Mouse (Mus musculus) forebrain, embryonic 11.5 days (tissue): ENCODE results near the gene Rhbdf1. TPM values are rescaled to one million over a fixed set of nuclear protein-coding genes. Genes with fewer than 3 reads are reported as not detected.

ENCODE experiments used
- ATAC-seq: fragments of 200-750 bp; cut with Nextera tagmentation; replicated peaks from 2 replicates; pipeline ENCODE4 v1.8.0; 2017; ENCODE audit warnings: moderate TSS enrichment; ENCODE audit not compliant: low FRiP score
- DNase-seq: peaks from one replicate; pipeline ENCODE4 v3.0.0-alpha.2; 2017; ENCODE audit warnings: low spot score
- H3K27ac ChIP-seq: fragments of 300-500 bp; sonication (generic); 2 replicates; pipeline ENCODE4 v1.5.1; 2014; ENCODE audit warnings: low read depth, low read length
- H3K27me3 ChIP-seq: fragments of 300-500 bp; sonication (generic); 2 replicates; pipeline ENCODE4 v1.6.1; 2014; ENCODE audit warnings: mild to moderate bottlenecking, low read length, mixed read lengths; ENCODE audit not compliant: control insufficient read depth, insufficient read depth
- H3K36me3 ChIP-seq: fragments of 300-500 bp; sonication (generic); 2 replicates; pipeline ENCODE4 v1.6.1; 2014; ENCODE audit warnings: mild to moderate bottlenecking, low read length, moderate library complexity, mixed read lengths; ENCODE audit not compliant: control insufficient read depth, insufficient read depth
- H3K4me1 ChIP-seq: fragments of 300-500 bp; sonication (generic); replicated peaks from 2 replicates; pipeline ENCODE4 v1.6.1; 2014; ENCODE audit warnings: low read length, mixed read lengths; ENCODE audit not compliant: control insufficient read depth, insufficient read depth
- H3K4me2 ChIP-seq: fragments of 300-500 bp; sonication (generic); 2 replicates; pipeline ENCODE4 v1.6.1; 2014; ENCODE audit warnings: low read depth, mild to moderate bottlenecking, low read length, moderate library complexity, mixed read lengths; ENCODE audit not compliant: severe bottlenecking
- H3K4me3 ChIP-seq: fragments of 300-500 bp; sonication (generic); 2 replicates; pipeline ENCODE4 v1.5.1; 2014; ENCODE audit warnings: low read depth, low read length
- H3K9ac ChIP-seq: fragments of 300-500 bp; sonication (generic); 2 replicates; pipeline ENCODE4 v1.6.1; 2014; ENCODE audit warnings: low read length
- H3K9me3 ChIP-seq: fragments of 300-500 bp; sonication (generic); 2 replicates; pipeline ENCODE4 v1.6.1; 2016; ENCODE audit warnings: low read length, mixed read lengths; ENCODE audit not compliant: control insufficient read depth
- WGBS: fragments of 180-500 bp; shearing (Covaris S2); extraction: QIAGEN DNeasy Blood & Tissue Kit; methylation state at CpG from one replicate; pipeline ENCODE4 v1.1.7; 2014; 5-methylcytosine and 5-hydroxymethylcytosine counted together
- polyA plus RNA-seq: library from polyadenylated mRNA; unstranded; fragments of >200 nt; fragmentation: Nextera tagmentation; extraction: Ambion mirVana; gene quantifications from 2 replicates; pipeline ENCODE4 v1.2.1, GENCODE M21; 2014

Rhbdf1 gene
- polyA plus RNA-seq, 1 experiment from 2014 or later: 20.4 TPM

DNA sequence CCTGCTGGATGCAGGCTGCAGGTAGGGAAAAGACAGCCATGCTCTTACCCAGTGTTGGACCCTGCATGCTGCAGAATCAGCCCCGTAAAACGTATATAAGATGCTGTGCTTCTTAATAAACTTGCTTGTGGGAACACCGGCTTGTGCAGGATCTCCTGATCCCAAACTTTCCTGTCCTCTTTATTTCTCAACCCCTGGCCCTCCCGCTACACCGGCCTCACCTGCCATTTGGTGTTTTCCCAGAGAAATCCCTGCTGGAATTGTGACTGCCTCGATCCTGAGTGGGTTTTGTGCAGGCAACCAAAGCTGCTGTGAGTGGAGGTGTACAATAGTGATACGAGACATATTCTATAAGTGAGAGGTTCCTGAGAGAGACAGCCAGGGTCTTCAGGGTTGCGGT lies 37.6 kb downstream of the Rhbdf1 start:
- Histone ChIP-seq H3K27ac (no peak overlapping the region), H3K4me1 (no peaks in the 10 kb centered on the region), H3K9me3 (no peaks in the 10 kb centered on the region), H3K4me3 (no peak overlapping the region), H3K36me3 (no peaks in the 10 kb centered on the region), H3K9ac (no peak overlapping the region), H3K4me2 (no peak overlapping the region), H3K27me3 (no peaks in the 10 kb centered on the region)
- WGBS: 90% methylated on average over 8 of the region's 8 CpGs
- ATAC-seq: no peak
- DNase-seq: no peak

DNA sequence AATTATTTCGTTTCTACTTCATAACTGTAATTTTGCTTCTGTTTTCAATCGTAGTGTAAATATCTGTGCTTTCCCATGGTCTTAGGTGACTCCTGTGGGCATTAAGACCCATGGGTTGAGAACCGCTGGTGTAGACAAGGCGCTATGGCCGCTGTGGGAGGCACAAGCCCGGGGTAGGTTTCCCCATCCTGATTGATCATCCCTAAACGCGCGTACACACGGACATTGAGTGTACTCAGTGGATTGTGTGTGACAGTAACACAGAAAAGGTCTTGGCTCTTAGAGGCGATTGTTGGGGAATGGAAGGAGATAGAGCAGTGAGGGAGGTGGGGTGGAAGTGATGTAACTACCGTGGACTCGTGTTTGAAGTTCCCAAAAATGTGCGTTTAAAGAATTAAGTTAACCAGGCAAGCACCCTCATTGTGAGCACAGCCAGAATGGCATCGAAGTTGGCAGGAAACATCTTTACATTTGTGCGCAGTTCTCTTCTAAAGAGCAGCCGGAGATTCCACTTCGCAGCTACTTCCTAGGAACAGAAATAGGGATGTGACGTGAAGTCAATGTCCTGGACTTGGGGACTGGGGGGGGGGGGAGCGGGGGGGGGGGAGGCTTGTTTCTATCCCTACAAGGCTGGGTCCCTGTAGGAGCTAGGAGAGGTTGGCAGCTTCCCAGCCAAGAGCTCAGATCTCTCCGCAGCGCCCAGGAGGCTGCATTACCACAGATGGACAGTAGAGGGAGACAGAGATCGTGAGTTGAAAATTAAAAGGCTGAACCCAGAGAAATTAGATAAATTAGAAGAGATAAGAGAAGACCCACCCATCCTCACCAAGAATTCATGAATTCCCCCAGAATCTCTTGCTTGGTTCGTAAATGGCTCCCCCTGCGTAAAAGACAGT lies 39.9 kb downstream of the Rhbdf1 start:
- Histone ChIP-seq H3K9me3 (no peaks in the 10 kb centered on the region; the same call in 1 of the 2 replicates), H3K4me1 (no peaks in the 10 kb centered on the region), H3K4me3 (no peak overlapping the region), H3K36me3 (no peaks in the 10 kb centered on the region), H3K9ac (no peak overlapping the region), H3K27ac (no peak overlapping the region), H3K4me2 (no peak overlapping the region), H3K27me3 (no peaks in the 10 kb centered on the region)
- WGBS: 53% methylated on average over 24 of the region's 25 CpGs
- peak; percentile 84 for DNase-seq
- no peak for ATAC-seq

DNA sequence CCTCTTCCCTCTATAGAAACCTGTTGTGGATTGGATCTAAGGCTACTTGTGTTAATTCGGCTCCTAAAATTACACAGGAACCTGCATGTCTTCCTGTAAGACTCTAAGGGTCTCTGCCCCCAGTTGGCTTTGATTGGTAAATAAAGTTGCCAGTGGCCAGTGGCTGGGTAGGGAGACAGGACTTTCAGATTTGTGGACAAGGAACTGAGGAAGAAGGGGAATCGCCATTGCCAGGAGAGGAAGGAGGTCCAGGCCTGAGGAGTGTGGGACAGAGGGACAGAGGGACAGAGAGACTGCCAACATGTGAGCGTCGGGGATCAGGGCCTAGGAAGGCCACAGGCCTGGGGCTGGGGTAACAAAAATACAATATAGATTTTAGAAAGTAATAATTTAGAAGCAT lies 40.9 kb downstream of the Rhbdf1 start:
- Histone ChIP-seq H3K27me3 (no peaks in the 10 kb centered on the region), H3K9ac (no peak overlapping the region), H3K4me3 (no peak overlapping the region), H3K4me2 (no peak overlapping the region), H3K27ac (no peak overlapping the region), H3K4me1 (no peaks in the 10 kb centered on the region), H3K36me3 (no peaks in the 10 kb centered on the region), H3K9me3 (no peaks in the 10 kb centered on the region; the same call in 1 of the 2 replicates)
- 80% methylated on average over 4 of the region's 4 CpGs for WGBS
- DNase-seq: no peak
- no peak for ATAC-seq

DNA sequence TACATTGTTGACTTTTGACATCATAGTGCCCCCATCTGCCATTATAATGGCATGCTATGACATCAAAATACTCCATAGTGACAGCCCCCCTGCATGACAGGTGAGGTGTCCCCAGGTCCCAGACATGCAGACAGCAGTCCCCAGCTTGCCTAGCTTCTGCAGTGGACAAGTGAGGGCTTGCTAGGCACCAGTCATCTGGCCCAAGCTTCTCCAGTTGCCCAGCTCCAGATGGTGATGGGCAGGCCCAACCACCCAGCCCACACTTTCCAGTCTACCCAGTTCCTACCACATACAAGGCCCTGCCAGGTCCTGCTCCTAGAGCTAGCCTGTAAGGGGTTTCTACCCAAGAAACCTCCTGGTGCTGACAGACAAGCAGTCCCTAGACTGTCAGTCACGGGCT lies 43.6 kb downstream of the Rhbdf1 start:
- no peaks in the 10 kb centered on the region for H3K4me1 ChIP-seq
- H3K9me3 ChIP-seq: no peaks in the 10 kb centered on the region; the same call in 1 of the 2 replicates
- ATAC-seq: no peak
- H3K4me3 ChIP-seq: no peak overlapping the region
- H3K36me3 ChIP-seq: no peaks in the 10 kb centered on the region
- DNase-seq: no peak
- H3K27me3 ChIP-seq: no peaks in the 10 kb centered on the region
- no peak overlapping the region for H3K27ac ChIP-seq
- WGBS: 87% methylated on average over 1 of the region's 1 CpGs
- no peak overlapping the region for H3K4me2 ChIP-seq
- H3K9ac ChIP-seq: no peak overlapping the region

DNA sequence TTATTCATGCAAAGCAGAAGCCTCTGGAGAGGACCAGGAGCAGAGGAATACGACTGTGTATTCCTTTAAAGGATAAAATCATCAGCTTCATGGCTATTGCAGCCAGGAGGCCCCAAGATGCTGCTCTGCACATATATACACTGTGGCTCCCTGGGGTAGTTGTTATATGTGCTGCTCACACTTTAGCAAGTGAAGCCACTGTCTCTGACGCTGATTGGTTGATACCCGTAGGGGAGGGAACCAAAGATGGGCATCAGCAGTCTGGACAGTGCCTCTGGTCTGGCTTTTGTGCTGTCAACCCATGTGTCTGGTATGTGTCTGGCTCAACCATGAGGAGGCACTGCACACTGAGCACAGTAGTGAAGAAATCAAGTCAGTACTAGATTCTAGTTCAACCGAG lies 55.4 kb downstream of the Rhbdf1 start:
- no peak overlapping the region for H3K4me3 ChIP-seq
- H3K9ac ChIP-seq: no peak overlapping the region
- no peaks in the 10 kb centered on the region for H3K9me3 ChIP-seq
- ATAC-seq: no peak
- peaks cover 3% of the 10 kb centered on the region; the same call in 1 of the 2 replicates for H3K4me1 ChIP-seq
- H3K27me3 ChIP-seq: no peaks in the 10 kb centered on the region
- no peak overlapping the region for H3K27ac ChIP-seq
- 85% methylated on average over 4 of the region's 4 CpGs for WGBS
- no peaks in the 10 kb centered on the region for H3K36me3 ChIP-seq
- no peak overlapping the region for H3K4me2 ChIP-seq
- no peak for DNase-seq

DNA sequence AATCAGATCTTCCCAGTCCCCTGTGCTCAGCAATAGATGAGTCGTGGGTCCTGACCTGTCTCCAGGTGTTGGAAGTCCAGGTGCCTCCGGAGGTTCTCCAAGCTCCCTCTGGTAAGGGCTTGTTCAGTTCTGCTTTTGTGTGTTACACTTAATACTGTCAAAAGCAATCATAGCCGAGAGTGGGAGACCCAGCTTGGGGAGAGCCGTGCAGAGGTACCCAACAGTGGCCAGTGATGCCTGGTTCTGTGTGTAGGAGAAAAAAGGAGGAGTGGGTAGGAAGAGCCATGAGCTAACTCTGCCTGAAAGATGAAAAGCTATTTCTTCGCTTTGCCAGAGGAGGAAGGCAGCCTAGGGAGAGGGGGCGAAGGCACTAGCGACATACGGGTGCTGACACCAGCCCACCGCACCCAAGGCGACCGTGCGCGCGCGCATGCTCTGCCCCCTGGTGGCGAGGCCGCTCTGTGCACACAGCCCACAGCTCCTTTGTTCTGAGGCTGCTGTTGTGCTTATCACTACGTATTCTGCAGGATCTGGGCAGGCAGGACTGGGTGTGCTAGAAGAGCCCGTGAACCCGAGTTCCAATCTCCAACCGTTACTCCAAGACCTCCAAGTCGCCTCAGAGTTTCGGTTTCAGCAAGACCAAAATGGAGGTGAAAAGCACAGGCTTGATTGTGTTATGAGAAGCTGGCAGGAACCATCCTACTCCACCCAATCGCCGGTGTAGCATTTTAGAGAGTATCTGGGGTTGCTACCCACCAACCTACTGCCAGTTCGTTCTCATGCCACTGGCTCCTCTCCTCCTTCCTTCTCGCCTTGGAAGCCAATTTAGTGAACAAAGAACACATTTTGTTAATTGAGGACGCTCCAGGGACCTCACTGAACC lies 59.9 kb downstream of the Rhbdf1 start:
- peak overlapping the region; percentile 59 for H3K9ac ChIP-seq
- H3K27ac ChIP-seq: peak overlapping the region; percentile 37; the same call in 1 of the 2 replicates
- H3K4me1 ChIP-seq: peaks cover 10% of the 10 kb centered on the region; the same call in 1 of the 2 replicates
- WGBS: 14% methylated on average over 28 of the region's 28 CpGs
- H3K27me3 ChIP-seq: peaks cover 2% of the 10 kb centered on the region; the same call in 1 of the 2 replicates
- ATAC-seq (peak; percentile 87), DNase-seq (peak; percentile 95)
- peak overlapping the region; percentile 61 for H3K4me2 ChIP-seq
- H3K36me3 ChIP-seq: no peaks in the 10 kb centered on the region
- H3K4me3 ChIP-seq: peak overlapping the region; percentile 22
- H3K9me3 ChIP-seq: no peaks in the 10 kb centered on the region

DNA sequence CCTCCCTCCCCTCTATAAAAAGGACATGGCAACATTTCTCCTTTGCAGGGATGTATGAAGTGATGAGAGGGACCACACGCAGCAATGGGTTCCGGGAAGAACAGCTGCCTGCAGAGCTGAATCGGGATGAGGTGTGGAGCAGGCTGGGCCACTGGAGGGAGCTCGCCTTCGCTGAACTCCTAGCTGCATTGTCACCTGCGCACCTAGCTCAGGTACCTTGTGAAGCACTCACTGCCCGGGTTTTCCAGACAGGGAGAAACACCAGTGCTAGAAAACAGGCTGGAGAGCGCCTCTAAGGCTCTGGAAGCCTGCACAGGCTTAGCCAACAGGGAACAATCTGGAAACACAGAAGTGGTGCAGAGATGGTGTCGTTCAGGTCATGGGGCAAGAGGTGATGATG lies 60.6 kb downstream of the Rhbdf1 start:
- 5% methylated on average over 9 of the region's 9 CpGs for WGBS

DNA sequence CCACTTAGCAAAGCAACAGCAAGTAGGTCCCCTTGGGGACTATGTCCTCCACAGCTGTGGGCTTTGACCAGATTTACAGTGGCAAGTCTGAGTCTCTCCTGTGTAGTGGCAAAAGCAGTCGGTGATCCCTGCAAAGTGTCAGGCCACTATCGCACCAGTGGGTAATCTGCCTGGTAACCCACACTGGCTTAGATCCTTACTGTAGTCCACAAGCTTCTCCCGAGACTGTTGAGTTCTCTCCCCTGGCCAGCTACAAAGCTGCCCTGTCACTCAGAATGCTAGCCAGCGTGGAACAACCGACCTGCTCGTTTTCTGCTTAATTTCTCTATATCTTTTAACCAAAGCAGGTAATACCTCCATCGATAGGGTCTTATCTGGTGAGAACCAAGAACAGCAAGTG lies 61.8 kb downstream of the Rhbdf1 start:
- H3K4me1 ChIP-seq: peaks cover 10% of the 10 kb centered on the region; the same call in 1 of the 2 replicates
- H3K9ac ChIP-seq: no peak overlapping the region
- ATAC-seq (no peak), DNase-seq (peak; percentile 48)
- WGBS: 83% methylated on average over 7 of the region's 7 CpGs
- H3K27me3 ChIP-seq: peaks cover 2% of the 10 kb centered on the region; the same call in 1 of the 2 replicates
- H3K4me3 ChIP-seq: no peak overlapping the region
- H3K9me3 ChIP-seq: no peaks in the 10 kb centered on the region
- no peaks in the 10 kb centered on the region for H3K36me3 ChIP-seq
- H3K4me2 ChIP-seq: no peak overlapping the region
- H3K27ac ChIP-seq: no peak overlapping the region

More for the DNA sequence above, 60.6 kb downstream of the Rhbdf1 start:
- Histone ChIP-seq H3K9me3 (no peaks in the 10 kb centered on the region), H3K36me3 (no peaks in the 10 kb centered on the region), H3K4me3 (peak overlapping the region; percentile 22), H3K9ac (peak overlapping the region; percentile 59; the same call in 1 of the 2 replicates), H3K4me2 (peak overlapping the region; percentile 61), H3K27me3 (peaks cover 2% of the 10 kb centered on the region; the same call in 1 of the 2 replicates), H3K27ac (no peak overlapping the region), H3K4me1 (peaks cover 10% of the 10 kb centered on the region; the same call in 1 of the 2 replicates)
- ATAC-seq (no peak), DNase-seq (peak; percentile 59)
